Mouse (Mus musculus) spleen, adult 2 months (tissue): Measurements from ENCODE around the gene Saysd1.

Source experiments
- CTCF ChIP-seq: fragments of 200-500 bp; IDR thresholded peaks from 2 replicates; pipeline ENCODE4 v1.5.1; 2011; ENCODE audit warnings: mild to moderate bottlenecking, inconsistent platforms; ENCODE audit not compliant: insufficient read depth, insufficient read length, insufficient replicate concordance; ENCODE audit errors: extremely low read depth
- POLR2A ChIP-seq: fragments of 200-500 bp; IDR thresholded peaks from 2 replicates; pipeline ENCODE4 v1.6.1; 2011; ENCODE audit warnings: low read depth, low read length, inconsistent platforms

DNA sequence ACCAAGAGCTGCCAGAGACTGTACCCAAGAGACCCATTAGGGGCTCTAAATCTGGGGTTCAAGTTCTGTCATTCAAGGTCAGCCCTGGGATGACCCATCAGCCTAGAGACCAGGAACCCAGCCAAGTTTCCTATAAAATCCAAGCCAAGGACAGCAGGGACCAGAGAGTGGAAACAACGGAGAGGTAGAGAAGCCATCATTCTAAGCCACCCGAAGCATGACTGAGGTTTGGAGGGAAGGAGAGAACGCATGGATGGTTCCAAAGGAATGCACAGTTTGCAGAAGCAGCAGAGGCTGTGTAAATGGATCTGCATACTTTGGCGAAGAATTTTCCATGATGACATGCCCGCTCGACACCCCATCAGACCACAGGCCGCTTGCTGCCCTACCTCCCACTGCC is 9.5 kb upstream of the Saysd1 start:
- TF ChIP-seq POLR2A: no peak
- TF ChIP-seq CTCF: no peak
